Mouse (Mus musculus) thymus, postnatal 14 days (tissue): Measurements from ENCODE around the gene Ptgr1.

ENCODE experiments used
- DNase-seq: peaks from one replicate; pipeline ENCODE4 v3.0.0; 2021

The Ptgr1 gene

GRCm38 (mm10) chr4:58925664-58926063 lies 61.3 kb downstream of the Ptgr1 start:
- DNase-seq: no peak

- no peak for DNase-seq
These were observed 63.0 kb downstream of the Ptgr1 start for GRCm38 (mm10) chr4:58923933-58924332.
